Mouse (Mus musculus) heart, postnatal 0 days (tissue): ENCODE data around the gene Olfr1441. TPM values are rescaled to one million over a fixed set of nuclear protein-coding genes. Genes with fewer than 3 reads are reported as not detected.

Experiments
- ATAC-seq: fragments of 200-750 bp; cut with Nextera tagmentation; 2 replicates; pipeline ENCODE4 v1.8.0; 2017; ENCODE audit warnings: low read depth, moderate number of reproducible peaks, moderate library complexity; ENCODE audit not compliant: insufficient read depth
- DNase-seq: peaks from one replicate; pipeline ENCODE4 v3.0.0-alpha.2; 2016; ENCODE audit warnings: low spot score
- H3K27ac ChIP-seq: fragments of 300-500 bp; sonication (generic); 2 replicates; pipeline ENCODE4 v1.5.1; 2014; ENCODE audit warnings: low read depth, mild to moderate bottlenecking
- H3K27me3 ChIP-seq: fragments of 300-500 bp; sonication (generic); 2 replicates; pipeline ENCODE4 v1.6.1; 2014; ENCODE audit warnings: low read length, mixed read lengths; ENCODE audit not compliant: control insufficient read depth, insufficient read depth
- H3K36me3 ChIP-seq: fragments of 300-500 bp; sonication (generic); replicated peaks from 2 replicates; pipeline ENCODE4 v1.6.1; 2014; ENCODE audit warnings: low read length, mixed read lengths; ENCODE audit not compliant: control insufficient read depth, insufficient read depth
- H3K4me1 ChIP-seq: fragments of 300-500 bp; sonication (generic); 2 replicates; pipeline ENCODE4 v1.6.1; 2014; ENCODE audit warnings: antibody characterized with exemption; ENCODE audit not compliant: control insufficient read depth, insufficient read depth
- H3K4me2 ChIP-seq: fragments of 300-500 bp; sonication (generic); 2 replicates; pipeline ENCODE4 v1.6.1; 2014; ENCODE audit warnings: low read depth, mild to moderate bottlenecking, low read length, moderate library complexity
- H3K4me3 ChIP-seq: fragments of 300-500 bp; sonication (generic); 2 replicates; pipeline ENCODE4 v1.5.1; 2014; ENCODE audit warnings: low read depth, low read length
- H3K9ac ChIP-seq: fragments of 300-500 bp; sonication (generic); replicated peaks from 2 replicates; pipeline ENCODE4 v1.6.1; 2014; ENCODE audit warnings: low read depth, low read length, mixed read lengths
- H3K9me3 ChIP-seq: fragments of 300-500 bp; sonication (generic); replicated peaks from 2 replicates; pipeline ENCODE4 v1.6.1; 2016; ENCODE audit warnings: low read length; ENCODE audit not compliant: control insufficient read depth
- CTCF ChIP-seq: IDR thresholded peaks from 2 replicates; pipeline ENCODE4 v1.5.1; 2016; ENCODE audit warnings: antibody characterized with exemption, control low read depth, low read depth
- EP300 ChIP-seq: IDR thresholded peaks from 2 replicates; pipeline ENCODE4 v1.6.1; 2016; ENCODE audit warnings: antibody characterized with exemption, low read depth
- WGBS: fragments of 180-500 bp; shearing (Covaris S2); extraction: QIAGEN DNeasy Blood & Tissue Kit; methylation state at CpG from one replicate; pipeline ENCODE4 v1.1.7; 2014; 5-methylcytosine and 5-hydroxymethylcytosine counted together
- polyA plus RNA-seq: library from polyadenylated mRNA; unstranded; fragments of >200 nt; fragmentation: Nextera tagmentation; extraction: Ambion mirVana; gene quantifications from 2 replicates; pipeline ENCODE4 v1.2.1, GENCODE M21; 2015
- total RNA-seq: library from RNA; depleted of rRNA; stranded (reverse); fragments of >200 nt; gene quantifications from 2 replicates; pipeline ENCODE4 v1.2.3, GENCODE M21; 2014; ENCODE audit warnings: low replicate concordance

Gene Olfr1441
- total and polyA plus RNA-seq, 2 experiments from 2014 or later, result not detected

DNA sequence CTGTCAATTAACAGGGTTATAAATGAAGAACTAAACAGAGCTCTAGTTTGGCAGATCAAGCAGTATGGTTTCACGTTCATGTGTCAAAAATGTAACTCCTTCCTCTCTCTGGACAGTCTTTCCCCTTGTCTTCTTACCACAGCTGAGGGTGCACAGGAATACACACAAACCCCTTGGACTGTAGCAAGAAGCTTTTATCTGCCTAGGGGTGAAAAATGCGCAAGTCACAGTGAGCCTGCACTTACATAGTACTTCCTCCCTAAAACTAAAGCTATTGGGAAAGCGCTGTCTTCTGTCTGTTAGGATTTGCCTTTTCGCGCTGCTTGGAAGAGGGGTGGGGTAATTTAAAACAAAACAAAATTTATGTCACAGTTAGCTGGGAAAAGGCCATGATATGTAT lies 46.9 kb downstream of the Olfr1441 start:
- Histone ChIP-seq H3K4me2 (no peak overlapping the region), H3K4me1 (no peaks in the 10 kb centered on the region), H3K9me3 (no peaks in the 10 kb centered on the region), H3K36me3 (no peaks in the 10 kb centered on the region), H3K9ac (no peak overlapping the region), H3K4me3 (no peak overlapping the region), H3K27ac (no peak overlapping the region), H3K27me3 (no peaks in the 10 kb centered on the region)
- DNase-seq, result peak; percentile 5
- no peak for ATAC-seq
- WGBS, result 67% methylated on average over 5 of the region's 5 CpGs
- TF ChIP-seq EP300, result no peak
- TF ChIP-seq CTCF, result no peak

DNA sequence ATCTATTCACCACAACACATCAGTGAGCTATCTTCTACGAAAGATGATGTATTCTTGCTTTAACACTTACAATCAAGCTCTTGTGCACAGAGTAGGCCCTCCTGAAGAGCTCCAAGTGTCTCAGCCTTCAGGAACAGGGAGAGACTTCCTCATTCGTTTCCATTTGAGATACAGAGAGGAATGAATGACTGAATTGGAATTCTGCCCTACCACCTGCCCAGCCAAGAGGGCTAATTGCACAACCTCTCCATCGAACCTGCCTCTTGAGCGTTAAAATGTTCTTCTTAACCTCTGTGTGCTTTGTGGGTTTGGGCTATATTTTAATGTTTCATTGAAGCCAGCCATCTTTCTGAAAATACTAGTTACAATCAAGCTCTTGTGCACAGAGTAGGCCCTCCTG lies 47.4 kb downstream of the Olfr1441 start:
- Histone ChIP-seq H3K27ac (no peak overlapping the region), H3K9ac (no peak overlapping the region), H3K9me3 (no peaks in the 10 kb centered on the region), H3K4me2 (no peak overlapping the region), H3K36me3 (no peaks in the 10 kb centered on the region), H3K27me3 (no peaks in the 10 kb centered on the region), H3K4me3 (no peak overlapping the region), H3K4me1 (no peaks in the 10 kb centered on the region)
- no peak for TF ChIP-seq EP300
- TF ChIP-seq CTCF, result no peak
- DNase-seq (peak; percentile 3), ATAC-seq (no peak)
- WGBS, result 71% methylated on average over 4 of the region's 4 CpGs

DNA sequence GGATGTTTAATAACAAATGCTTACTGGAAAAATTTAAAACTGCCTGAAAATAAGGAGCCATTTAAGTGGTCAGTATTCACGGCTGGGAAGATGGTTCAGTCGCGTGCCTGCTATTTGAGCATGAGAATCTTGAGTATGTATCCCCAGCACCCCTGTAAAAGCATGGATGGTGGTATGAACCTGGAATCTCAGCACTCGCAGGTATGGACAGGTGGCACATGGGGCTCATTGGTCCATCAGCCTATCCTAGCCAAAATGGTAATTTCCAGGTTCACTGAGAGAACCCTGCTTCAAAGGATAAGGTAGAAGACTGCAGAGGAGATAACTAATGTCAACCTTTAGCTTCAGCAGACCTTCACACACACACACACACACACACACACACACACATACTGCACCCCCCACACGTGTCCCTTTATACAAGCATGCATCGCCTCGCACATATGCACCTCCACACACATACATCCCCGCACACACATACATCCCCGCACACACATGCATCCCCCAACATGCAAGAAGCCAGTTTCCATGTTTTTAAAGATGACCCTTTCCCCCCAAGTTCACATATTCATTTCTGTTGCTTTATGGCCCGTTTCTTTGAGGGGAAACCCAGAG lies 48.4 kb downstream of the Olfr1441 start:
- ATAC-seq, result no peak
- Histone ChIP-seq H3K4me3 (no peak overlapping the region), H3K27me3 (no peaks in the 10 kb centered on the region), H3K27ac (no peak overlapping the region), H3K36me3 (no peaks in the 10 kb centered on the region), H3K4me2 (no peak overlapping the region), H3K9ac (no peak overlapping the region), H3K4me1 (no peaks in the 10 kb centered on the region), H3K9me3 (no peaks in the 10 kb centered on the region)
- TF ChIP-seq EP300 (no peak), CTCF (no peak)
- no peak for DNase-seq
- WGBS, result 90% methylated on average over 10 of the region's 10 CpGs

DNA sequence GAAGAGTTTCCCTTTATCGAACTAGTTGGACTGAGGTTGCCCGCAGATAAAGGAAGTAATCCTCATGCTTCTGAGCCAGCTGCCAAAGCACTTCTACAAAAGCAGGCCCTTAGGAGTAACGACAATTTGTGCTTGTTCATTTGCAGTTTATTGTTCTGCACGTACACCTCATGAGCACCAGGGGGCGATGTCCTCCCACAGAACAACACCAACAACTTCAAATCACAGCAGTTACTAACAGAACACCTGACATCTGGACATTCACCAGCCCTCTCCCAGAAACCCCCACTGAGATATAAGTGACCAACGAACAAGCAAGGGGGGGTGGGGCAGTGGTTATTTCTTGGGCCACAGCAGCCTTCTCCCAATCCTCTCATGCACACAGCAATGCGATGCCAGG lies 49.0 kb downstream of the Olfr1441 start:
- peak; percentile 47; the same call in 1 of the 2 replicates for ATAC-seq
- H3K27ac ChIP-seq, result no peak overlapping the region
- TF ChIP-seq CTCF (peak; percentile 94), EP300 (no peak)
- H3K4me3 ChIP-seq, result no peak overlapping the region
- H3K4me2 ChIP-seq, result no peak overlapping the region
- no peaks in the 10 kb centered on the region for H3K27me3 ChIP-seq
- H3K36me3 ChIP-seq, result no peaks in the 10 kb centered on the region
- H3K4me1 ChIP-seq, result no peaks in the 10 kb centered on the region
- H3K9ac ChIP-seq, result no peak overlapping the region
- whole genome bisulfite sequencing, result 20% methylated on average over 7 of the region's 7 CpGs
- DNase-seq, result peak; percentile 49
- H3K9me3 ChIP-seq, result no peaks in the 10 kb centered on the region

DNA sequence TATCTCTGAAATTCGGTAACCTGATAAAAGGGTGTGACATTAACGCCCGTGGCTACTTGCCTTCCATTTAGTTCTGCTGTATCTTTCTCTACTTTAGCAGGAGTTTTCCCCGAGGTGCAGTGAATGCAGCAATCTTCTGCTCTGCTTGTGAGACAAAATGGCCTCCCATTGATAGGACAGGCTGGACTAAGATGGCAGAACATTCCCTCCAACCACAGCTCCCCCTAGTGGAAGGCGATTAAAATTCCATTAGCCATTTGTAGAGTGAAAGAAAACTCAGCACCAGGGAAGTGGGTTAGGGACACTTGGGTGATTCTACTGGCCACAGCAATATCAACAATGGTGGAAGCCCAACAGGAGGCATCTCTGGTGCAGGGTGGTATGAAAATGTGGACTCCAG lies 50.2 kb downstream of the Olfr1441 start:
- 75% methylated on average over 5 of the region's 5 CpGs for WGBS
- H3K27me3 ChIP-seq, result no peaks in the 10 kb centered on the region
- no peak overlapping the region for H3K27ac ChIP-seq
- H3K9ac ChIP-seq, result no peak overlapping the region
- H3K36me3 ChIP-seq, result no peaks in the 10 kb centered on the region
- H3K4me1 ChIP-seq, result no peaks in the 10 kb centered on the region
- no peak overlapping the region for H3K4me3 ChIP-seq
- no peak overlapping the region for H3K4me2 ChIP-seq
- DNase-seq (peak; percentile 27), ATAC-seq (no peak)
- H3K9me3 ChIP-seq, result no peaks in the 10 kb centered on the region
- TF ChIP-seq EP300 (no peak), CTCF (peak; percentile 36)

DNA sequence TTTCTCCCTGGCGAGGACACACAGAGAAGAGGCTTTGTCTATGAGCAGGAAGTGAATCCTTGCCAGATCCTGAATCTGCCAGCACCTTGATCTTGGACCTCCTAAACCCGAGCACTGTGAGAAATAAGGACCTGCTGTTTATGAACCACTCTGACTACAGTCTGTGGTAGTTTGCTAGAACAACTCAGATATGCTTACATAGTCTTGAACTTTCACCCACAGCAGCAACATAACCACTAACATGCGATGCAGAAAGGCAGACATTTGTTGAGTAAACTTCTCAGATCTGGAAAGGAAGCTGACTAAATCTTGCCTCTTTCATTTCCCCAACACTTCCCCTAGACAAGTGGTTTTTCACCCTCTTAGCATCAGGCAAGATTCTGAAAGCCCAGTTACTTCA lies 54.6 kb downstream of the Olfr1441 start:
- no peak for DNase-seq
- ATAC-seq, result no peak
- Histone ChIP-seq H3K27me3 (no peaks in the 10 kb centered on the region), H3K27ac (no peak overlapping the region), H3K4me2 (no peak overlapping the region), H3K9me3 (no peaks in the 10 kb centered on the region), H3K36me3 (no peaks in the 10 kb centered on the region), H3K4me3 (no peak overlapping the region), H3K9ac (no peak overlapping the region), H3K4me1 (peaks cover 4% of the 10 kb centered on the region)
- WGBS, result 41% methylated on average over 3 of the region's 3 CpGs
- TF ChIP-seq EP300, result no peak
- no peak for TF ChIP-seq CTCF
